Mouse (Mus musculus) myocyte (in vitro differentiated cells): ENCODE data around the gene Nucb2.

ENCODE experiments used
- E2F4 ChIP-seq: IDR thresholded peaks from one replicate; pipeline ENCODE4 v1.6.1; 2011; ENCODE audit warnings: mild to moderate bottlenecking, control low read depth, moderate library complexity; ENCODE audit not compliant: insufficient read depth
- MAX ChIP-seq: IDR thresholded peaks from one replicate; pipeline ENCODE4 v1.6.1; 2011; ENCODE audit warnings: low read depth, mild to moderate bottlenecking, control low read depth
- MYOD1 ChIP-seq, 3 experiments: IDR thresholded peaks; one replicate each; pipeline ENCODE4 v1.6.1; 2011; ENCODE audit warnings: control low read depth in 2 of 3, low read depth in 2 of 3, mild to moderate bottlenecking in 2 of 3, moderate library complexity in 1 of 3; ENCODE audit not compliant: insufficient read length in 2 of 3, control insufficient read depth in 1 of 3
- POLR2A ChIP-seq: IDR thresholded peaks from one replicate; pipeline ENCODE4 v1.6.1; 2011; ENCODE audit warnings: low read depth, mild to moderate bottlenecking, control low read depth, moderate library complexity; ENCODE audit not compliant: insufficient read length
- POLR2AphosphoS2 ChIP-seq: IDR thresholded peaks from one replicate; pipeline ENCODE4 v1.6.1; 2011; ENCODE audit warnings: low read depth, control low read depth; ENCODE audit not compliant: insufficient read length

DNA sequence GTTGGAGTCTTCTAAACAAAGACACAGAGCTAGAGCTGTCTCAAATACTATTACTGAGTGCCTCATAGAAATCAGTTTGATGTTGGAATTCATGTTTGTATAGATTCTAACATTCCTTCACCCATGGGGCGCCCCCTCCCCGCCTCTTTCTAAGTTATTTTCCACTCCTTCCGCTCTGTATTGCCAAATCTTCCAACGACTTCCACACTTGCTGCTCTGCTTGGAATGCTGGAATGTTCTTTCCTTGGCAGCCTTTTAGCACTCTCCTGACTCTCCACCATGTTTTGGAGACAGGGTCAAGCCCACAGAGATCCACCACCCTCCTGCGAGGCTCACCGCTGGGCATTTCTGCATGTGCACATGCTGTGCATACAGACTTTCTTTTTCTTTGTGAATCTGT lies 46.8 kb upstream of the Nucb2 start:
- TF ChIP-seq POLR2A, result no peak
- no peak for TF ChIP-seq E2F4
- no peak for TF ChIP-seq MYOD1 (IDR thresholded peaks at IDR 0.05; ENCODE audit: control insufficient read depth in 1 of 3, insufficient read length in 2 of 3, low read depth in 2 of 3)
- no peak for TF ChIP-seq POLR2AphosphoS2
- no peak for TF ChIP-seq MAX
